Mouse (Mus musculus) mammary gland, adult 2 months (tissue): ENCODE data around the gene Dusp14. TPM values are rescaled to one million over a fixed set of nuclear protein-coding genes. Genes with fewer than 3 reads are reported as not detected.

Experiments
- polyA plus RNA-seq: library from polyadenylated mRNA; depleted of rRNA; stranded (reverse); fragments of >200 nt; gene quantifications from 2 replicates; pipeline ENCODE4 v1.2.3, GENCODE M21; 2012; ENCODE audit warnings: low replicate concordance; rRNA removed

Dusp14 gene
- 3.2 and 9.4 TPM in 2 replicates for polyA plus RNA-seq

DNA sequence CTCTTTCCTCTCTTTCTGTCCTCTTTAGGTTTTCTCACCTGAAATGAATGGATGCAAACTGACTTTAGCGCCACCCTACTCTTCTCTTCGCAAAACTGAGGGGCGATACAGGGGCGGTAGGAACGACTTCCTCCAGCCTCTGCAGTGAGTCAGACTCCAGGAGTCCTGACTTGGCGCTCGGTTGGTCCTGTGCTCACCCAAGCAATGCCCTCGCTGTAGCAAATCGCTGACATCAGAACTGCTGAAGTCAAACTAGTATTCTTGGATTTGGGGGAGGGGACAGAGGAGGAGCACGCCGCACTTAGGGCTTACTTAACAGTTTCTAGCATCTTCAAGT lies at the start of gene Dusp14:
Gene Dusp14 (minus strand): TSS at position 228 of the 337 bp plus-strand sequence.

Other genes starting within 250 kb of the Dusp14 start
- 0.10 and 0.23 TPM in 2 replicates for gene Hnf1b, start 219.2 kb downstream of the Dusp14 start, polyA plus RNA-seq
- gene Ddx52, start 127.2 kb downstream of the Dusp14 start, polyA plus RNA-seq, result 2.4 and 7.8 TPM in 2 replicates
- gene Synrg, start 104.8 kb downstream of the Dusp14 start, polyA plus RNA-seq, result 17.5 and 22.6 TPM in 2 replicates
- gene Tada2a, start 60.3 kb upstream of the Dusp14 start, polyA plus RNA-seq, result 3.1 and 6.1 TPM in 2 replicates
- gene Acaca, start 60.4 kb upstream of the Dusp14 start, polyA plus RNA-seq, result 267 and 405 TPM in 2 replicates
- not detected in 2 replicates for gene Gm11437, start 98.2 kb upstream of the Dusp14 start, polyA plus RNA-seq